Mouse (Mus musculus) cortical plate, adult 2 months (tissue): ENCODE results near the gene Nol4l.

Source experiments
- CTCF ChIP-seq: fragments of 200-500 bp; IDR thresholded peaks from 2 replicates; pipeline ENCODE4 v1.5.1; 2011; ENCODE audit warnings: mild to moderate bottlenecking, control low read depth, low read length; ENCODE audit not compliant: insufficient read depth; ENCODE audit errors: extremely low read depth
- POLR2A ChIP-seq: fragments of 200-500 bp; IDR thresholded peaks from 2 replicates; pipeline ENCODE4 v1.6.1; 2011; ENCODE audit warnings: mild to moderate bottlenecking, low read length, control low read depth; ENCODE audit not compliant: insufficient read depth; ENCODE audit errors: extremely low read depth

DNA sequence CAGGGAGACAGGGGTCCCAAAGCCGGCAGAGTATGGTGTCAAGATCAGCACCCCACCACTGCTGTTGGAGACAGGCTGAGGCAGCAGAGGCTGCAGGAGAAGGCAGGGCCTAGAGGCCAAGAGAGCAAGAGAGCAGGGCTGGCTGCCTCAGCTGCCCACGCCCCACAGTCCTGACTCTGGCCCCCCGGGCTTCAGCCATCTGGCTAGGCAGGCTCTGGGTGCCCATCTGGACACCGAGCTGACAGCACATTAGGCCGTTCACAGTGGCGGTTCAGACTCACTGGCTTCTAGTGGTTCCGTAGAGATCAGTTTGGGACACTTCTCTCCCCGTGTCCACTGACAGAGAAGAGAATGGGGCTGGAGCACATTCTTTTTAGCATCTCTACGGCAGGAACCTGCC is 26.4 kb upstream of the Nol4l start:
- TF ChIP-seq CTCF (no peak), POLR2A (no peak)
